Mouse (Mus musculus) liver, postnatal 0 days (tissue): ENCODE data around the gene Snf8. TPM values are rescaled to one million over a fixed set of nuclear protein-coding genes. Genes with fewer than 3 reads are reported as not detected.

Experiments
- ATAC-seq: fragments of 200-750 bp; cut with Nextera tagmentation; 2 replicates; pipeline ENCODE4 v1.8.0; 2017; ENCODE audit warnings: mild to moderate bottlenecking, moderate library complexity
- DNase-seq: peaks from one replicate; pipeline ENCODE4 v3.0.0-alpha.2; 2016
- H3K27ac ChIP-seq: fragments of 300-500 bp; sonication (generic); 2 replicates; pipeline ENCODE4 v1.5.1; 2014; ENCODE audit warnings: antibody characterized with exemption, moderate library complexity, mild to moderate bottlenecking, low read depth
- H3K27me3 ChIP-seq: fragments of 300-500 bp; sonication (generic); 2 replicates; pipeline ENCODE4 v1.6.1; 2014; ENCODE audit warnings: low read length, control low read depth, mixed read lengths; ENCODE audit not compliant: insufficient read depth
- H3K36me3 ChIP-seq: fragments of 300-500 bp; sonication (generic); replicated peaks from 2 replicates; pipeline ENCODE4 v1.6.1; 2014; ENCODE audit warnings: mild to moderate bottlenecking, control low read depth, low read length, moderate library complexity, mixed read lengths; ENCODE audit not compliant: insufficient read depth
- H3K4me1 ChIP-seq: fragments of 300-500 bp; sonication (generic); 2 replicates; pipeline ENCODE4 v1.6.1; 2014; ENCODE audit warnings: antibody characterized with exemption, mild to moderate bottlenecking, control low read depth; ENCODE audit not compliant: insufficient read depth
- H3K4me2 ChIP-seq: fragments of 300-500 bp; sonication (generic); 2 replicates; pipeline ENCODE4 v1.6.1; 2014; ENCODE audit warnings: low read depth, mild to moderate bottlenecking, low read length, moderate library complexity, mixed read lengths
- H3K4me3 ChIP-seq: fragments of 300-500 bp; sonication (generic); 2 replicates; pipeline ENCODE4 v1.5.1; 2014; ENCODE audit warnings: low read depth, low read length
- H3K9ac ChIP-seq: fragments of 300-500 bp; sonication (generic); replicated peaks from 2 replicates; pipeline ENCODE4 v1.6.1; 2014; ENCODE audit warnings: mild to moderate bottlenecking, moderate library complexity
- H3K9me3 ChIP-seq: fragments of 300-500 bp; sonication (generic); 2 replicates; pipeline ENCODE4 v1.6.1; 2016; ENCODE audit warnings: mild to moderate bottlenecking, control low read depth, low read length, mixed read lengths
- CTCF ChIP-seq: sonication (generic); IDR thresholded peaks from 2 replicates; pipeline ENCODE4 v1.5.1; 2016; ENCODE audit warnings: antibody characterized with exemption, low read depth
- EP300 ChIP-seq: IDR thresholded peaks from 2 replicates; pipeline ENCODE4 v1.6.1; 2016; ENCODE audit warnings: antibody characterized with exemption, low read depth, mild to moderate bottlenecking
- WGBS: fragments of 180-500 bp; shearing (Covaris S2); extraction: QIAGEN DNeasy Blood & Tissue Kit; methylation state at CpG from one replicate; pipeline ENCODE4 v1.1.7; 2014; ENCODE audit not compliant: insufficient replicate concordance; 5-methylcytosine and 5-hydroxymethylcytosine counted together
- polyA plus RNA-seq: library from polyadenylated mRNA; unstranded; fragments of >200 nt; fragmentation: Nextera tagmentation; extraction: Ambion mirVana; gene quantifications from 2 replicates; pipeline ENCODE4 v1.2.1, GENCODE M21; 2015

Gene Snf8
- 46.9 and 47.5 TPM in 2 replicates for polyA plus RNA-seq

- ATAC-seq (peak; percentile 92), DNase-seq (peak; percentile 96)
- Histone ChIP-seq H3K4me1 (peaks cover 15% of the 10 kb centered on the region), H3K4me2 (peak within 1 kb of the TSS; percentile 67), H3K27me3 (no peaks in the 10 kb centered on the region), H3K9ac (peak within 1 kb of the TSS; percentile 76), H3K36me3 (peaks cover 15% of the 10 kb centered on the region), H3K4me3 (peak within 1 kb of the TSS; percentile 80), H3K27ac (peak within 1 kb of the TSS; percentile 63), H3K9me3 (no peaks in the 10 kb centered on the region)
- WGBS, result under 1% methylated on average over 29 of the region's 29 CpGs
- TF ChIP-seq CTCF (no peak), EP300 (no peak; the same call in 1 of the 2 replicates)
Measured at GRCm38 (mm10) chr11:96034596-96035052, at the start of gene Snf8. Gene Snf8 (plus strand): TSS chr11:96034885.

GRCm38 (mm10) chr11:95987854-95988447 is 46.7 kb upstream of the Snf8 start:
- H3K4me1 ChIP-seq, result peaks cover 26% of the 10 kb centered on the region
- H3K9me3 ChIP-seq, result no peaks in the 10 kb centered on the region
- DNase-seq, result no peak
- 45% methylated on average over 6 of the region's 6 CpGs for WGBS
- no peak overlapping the region; the same call in 1 of the 2 replicates for H3K9ac ChIP-seq
- no peak for TF ChIP-seq EP300
- TF ChIP-seq CTCF, result no peak
- peak overlapping the region; percentile 12 for H3K27ac ChIP-seq
- no peak for ATAC-seq
- H3K4me2 ChIP-seq, result peak overlapping the region; percentile 44; the same call in 1 of the 2 replicates
- no peaks in the 10 kb centered on the region for H3K27me3 ChIP-seq
- H3K4me3 ChIP-seq, result no peak overlapping the region
- H3K36me3 ChIP-seq, result no peaks in the 10 kb centered on the region

GRCm38 (mm10) chr11:95988533-95988932 is 46.2 kb upstream of the Snf8 start:
- 45% methylated on average over 9 of the region's 9 CpGs for WGBS
- no peak overlapping the region; the same call in 1 of the 2 replicates for H3K9ac ChIP-seq
- no peaks in the 10 kb centered on the region for H3K36me3 ChIP-seq
- ATAC-seq (peak; percentile 83), DNase-seq (peak; percentile 87)
- H3K4me2 ChIP-seq, result peak overlapping the region; percentile 44
- H3K4me3 ChIP-seq, result no peak overlapping the region
- TF ChIP-seq EP300, result no peak
- TF ChIP-seq CTCF, result no peak
- peak overlapping the region; percentile 12 for H3K27ac ChIP-seq
- no peaks in the 10 kb centered on the region for H3K27me3 ChIP-seq
- H3K9me3 ChIP-seq, result no peaks in the 10 kb centered on the region
- H3K4me1 ChIP-seq, result peaks cover 26% of the 10 kb centered on the region

GRCm38 (mm10) chr11:95989864-95990263 is 44.8 kb upstream of the Snf8 start:
- no peaks in the 10 kb centered on the region for H3K27me3 ChIP-seq
- ATAC-seq (no peak), DNase-seq (no peak)
- 74% methylated on average over 8 of the region's 8 CpGs for WGBS
- H3K4me3 ChIP-seq, result no peak overlapping the region
- H3K4me1 ChIP-seq, result peaks cover 26% of the 10 kb centered on the region
- H3K27ac ChIP-seq, result no peak overlapping the region
- no peak overlapping the region for H3K4me2 ChIP-seq
- H3K9me3 ChIP-seq, result no peaks in the 10 kb centered on the region
- no peak for TF ChIP-seq EP300
- TF ChIP-seq CTCF, result no peak
- H3K9ac ChIP-seq, result no peak overlapping the region
- H3K36me3 ChIP-seq, result no peaks in the 10 kb centered on the region

GRCm38 (mm10) chr11:95990431-95990830 is 44.3 kb upstream of the Snf8 start:
- Histone ChIP-seq H3K27me3 (no peaks in the 10 kb centered on the region), H3K4me2 (peak overlapping the region; percentile 76), H3K36me3 (no peaks in the 10 kb centered on the region), H3K27ac (peak overlapping the region; percentile 76), H3K4me1 (peaks cover 26% of the 10 kb centered on the region), H3K9ac (peak overlapping the region; percentile 68; the same call in 1 of the 2 replicates), H3K9me3 (no peaks in the 10 kb centered on the region), H3K4me3 (no peak overlapping the region)
- TF ChIP-seq EP300 (no peak), CTCF (no peak)
- no peak for ATAC-seq
- no peak for DNase-seq
- 70% methylated on average over 4 of the region's 4 CpGs for WGBS

GRCm38 (mm10) chr11:95990886-95991708 is 43.6 kb upstream of the Snf8 start:
- Histone ChIP-seq H3K4me2 (peak overlapping the region; percentile 76), H3K4me1 (peaks cover 26% of the 10 kb centered on the region), H3K27ac (peak overlapping the region; percentile 76), H3K36me3 (no peaks in the 10 kb centered on the region), H3K27me3 (no peaks in the 10 kb centered on the region), H3K9me3 (no peaks in the 10 kb centered on the region), H3K9ac (peak overlapping the region; percentile 68), H3K4me3 (peak overlapping the region; percentile 52)
- peak; percentile 54 for DNase-seq
- 33% methylated on average over 21 of the region's 49 CpGs for WGBS
- ATAC-seq, result peak; percentile 64
- TF ChIP-seq EP300 (no peak), CTCF (no peak)
